Comparison of ENCODE assay signal across 38 mouse cellular contexts in genomic region chr16:58658668-58659067, GRCm38 (mm10). TPM values are rescaled to one million over a fixed set of nuclear protein-coding genes. Genes with fewer than 3 reads are reported as not detected.
DNase-seq lines count a peak whose midpoint lies in the region; ATAC-seq and TF ChIP-seq lines count a peak whose summit lies in the region.
"Had no signal": no experiment of that assay in that cellular context is flagged by ENCODE, and none has a peak within 500 bp of the region (broad histone marks: within the 10 kb centered on the region; RNA-seq: fewer than 3 reads in every experiment).

No protein-coding gene starts in this region.

- no peaks in the 10 kb centered on the region for H3K27me3 ChIP-seq in heart, embryonic 11.5 days (ENCODE audit: control insufficient read depth, insufficient read depth, low read length)
- H3K27me3 ChIP-seq in liver, embryonic 14.5 days (ENCODE audit: control insufficient read depth, insufficient read depth, low read length): no peaks in the 10 kb centered on the region
- H3K27me3 ChIP-seq: heart, embryonic 15.5 days; hindbrain, embryonic 13.5 days; kidney, embryonic 15.5 days; limb, embryonic 13.5 days; midbrain, embryonic 12.5 days; neural tube, embryonic 13.5 days had no signal

- no peak overlapping the region for H3K9ac ChIP-seq in heart, embryonic 11.5 days (ENCODE audit: low read depth, low read length)
- H3K9ac ChIP-seq in liver, embryonic 14.5 days (replicated peaks): peak overlapping the region; percentile 55
- H3K9ac ChIP-seq: heart, embryonic 15.5 days; hindbrain, embryonic 13.5 days; kidney, embryonic 15.5 days; limb, embryonic 13.5 days; lung, embryonic 14.5 days; midbrain, embryonic 12.5 days; neural tube, embryonic 13.5 days had no signal

- TF ChIP-seq CTCF in liver, embryonic 14.5 days (IDR thresholded peaks at IDR 0.05; ENCODE audit: low read depth): peak; percentile 46
- no peak for TF ChIP-seq CTCF in lung, adult 2 months (IDR thresholded peaks at IDR 0.05; ENCODE audit: insufficient read depth, low read length)

- H3K9me3 ChIP-seq in heart, embryonic 11.5 days (replicated peaks; ENCODE audit: control insufficient read depth, low read length): no peaks in the 10 kb centered on the region
- H3K9me3 ChIP-seq in liver, embryonic 14.5 days (ENCODE audit: control insufficient read depth, low read length): no peaks in the 10 kb centered on the region
- H3K9me3 ChIP-seq: heart, embryonic 15.5 days; hindbrain, embryonic 13.5 days; kidney, embryonic 15.5 days; limb, embryonic 13.5 days; midbrain, embryonic 12.5 days; neural tube, embryonic 13.5 days had no signal

- H3K27ac ChIP-seq in heart, embryonic 11.5 days (ENCODE audit: low read depth, low read length): no peak overlapping the region
- peak overlapping the region; percentile 92 for H3K27ac ChIP-seq in liver, embryonic 14.5 days
- H3K27ac ChIP-seq: heart, adult 2 months; heart, embryonic 15.5 days; hindbrain, embryonic 13.5 days; kidney, embryonic 15.5 days; limb, embryonic 13.5 days; midbrain, embryonic 12.5 days; neural tube, embryonic 13.5 days had no signal

- intact Hi-C loops in heart, postnatal 36 days (cut with DNase I): no loop called here

- H3K36me3 ChIP-seq in heart, embryonic 11.5 days (ENCODE audit: control insufficient read depth, insufficient read depth, low read length): no peaks in the 10 kb centered on the region
- no peaks in the 10 kb centered on the region for H3K36me3 ChIP-seq in liver, embryonic 14.5 days (replicated peaks; ENCODE audit: control insufficient read depth, insufficient read depth, low read depth)
- H3K36me3 ChIP-seq: heart, embryonic 15.5 days; hindbrain, embryonic 13.5 days; kidney, embryonic 15.5 days; limb, embryonic 13.5 days; midbrain, embryonic 12.5 days; neural tube, embryonic 13.5 days had no signal

- TF ChIP-seq POLR2A in lung, adult 2 months (IDR thresholded peaks at IDR 0.05; ENCODE audit: borderline replicate concordance, extremely low read depth, low read depth, low read length): no peak

- no peak for DNase-seq in heart, postnatal 36 days
- DNase-seq in c-Kit-negative CD71-positive TER-119-positive erythroid progenitor cells, embryonic 14.5 days (ENCODE audit: low read depth, low spot score): peak; percentile 67
- peak in 1 of 3 experiments; percentile 65 for DNase-seq in liver, embryonic 14.5 days (ENCODE audit: low read depth in 3 of 3, low spot score in 3 of 3)
- no peak for DNase-seq in lung, adult 2 months
- DNase-seq in adipocyte (ENCODE audit: low spot score): no peak
- DNase-seq in frontal cortex, postnatal 10 days (ENCODE audit: low spot score in 2 of 2): no peak
- DNase-seq: adrenal gland, postnatal 14 days; cerebellum, adult 11-12 months; cerebellum, adult 9-11 months; gastrocnemius, postnatal 36 days; heart, adult 2 months; heart, postnatal 4 days; kidney, adult 18-20 months; kidney, postnatal 25 days; lung, embryonic 14.5 days; lung, postnatal 36 days; right cerebral cortex, postnatal 4 days had no signal

- H3K4me1 ChIP-seq in heart, embryonic 11.5 days (ENCODE audit: control insufficient read depth, insufficient read depth, low read length): no peaks in the 10 kb centered on the region
- peaks cover 63 to 67% of the 10 kb centered on the region in 2 experiments for H3K4me1 ChIP-seq in liver, embryonic 14.5 days (replicated peaks; ENCODE audit: control insufficient read depth in 2 of 2, insufficient read depth in 2 of 2, low read length in 1 of 2)
- no peaks in the 10 kb centered on the region for H3K4me1 ChIP-seq in lung, adult 2 months (ENCODE audit: control insufficient read depth, insufficient read depth, low read length)
- H3K4me1 ChIP-seq: heart, embryonic 15.5 days; hindbrain, embryonic 13.5 days; kidney, embryonic 15.5 days; limb, embryonic 13.5 days; midbrain, embryonic 12.5 days; neural tube, embryonic 13.5 days had no signal

- no peak overlapping the region for H3K4me3 ChIP-seq in heart, embryonic 11.5 days (ENCODE audit: low read depth, low read length)
- H3K4me3 ChIP-seq in liver, embryonic 14.5 days (ENCODE audit: insufficient read depth in 1 of 2, low read depth in 2 of 2, low read length in 2 of 2): peak overlapping the region; percentile 12 to 42; a peak in 3 of 4 replicates
- no peak overlapping the region for H3K4me3 ChIP-seq in lung, adult 2 months (replicated peaks; ENCODE audit: extremely low read depth, low read depth, low read length)
- H3K4me3 ChIP-seq: heart, adult 2 months; heart, embryonic 15.5 days; hindbrain, embryonic 13.5 days; kidney, embryonic 15.5 days; limb, embryonic 13.5 days; midbrain, embryonic 12.5 days; neural tube, embryonic 13.5 days had no signal

- peak; percentile 81 for TF ChIP-seq EP300 in liver, embryonic 14.5 days (IDR thresholded peaks at IDR 0.05; ENCODE audit: low read depth)

- ATAC-seq in heart, embryonic 11.5 days (replicated peaks; ENCODE audit: insufficient number of reproducible peaks, low FRiP score, low TSS enrichment): peak; percentile 40; the same call in 1 of the 2 replicates
- ATAC-seq in erythroid progenitor cell, adult 5-6 weeks (replicated peaks; ENCODE audit: low FRiP score, poor library complexity, severe bottlenecking): peak; percentile 67
- ATAC-seq in liver, embryonic 14.5 days (ENCODE audit: insufficient read depth): peak; percentile 69
- ATAC-seq: forebrain, embryonic 14.5 days; Patski had no signal

- 75% methylated on average over 6 of the region's 6 CpGs for WGBS in heart, embryonic 11.5 days (ENCODE audit: insufficient replicate concordance)
- 47% methylated on average over 6 of the region's 6 CpGs for WGBS in liver, embryonic 14.5 days (ENCODE audit: insufficient replicate concordance)
- 92% methylated on average over 6 of the region's 6 CpGs for WGBS in lung, adult 2 months

- no peak overlapping the region for H3K4me2 ChIP-seq in heart, embryonic 11.5 days
- H3K4me2 ChIP-seq in liver, embryonic 14.5 days (ENCODE audit: low read depth): peak overlapping the region; percentile 81
- H3K4me2 ChIP-seq: heart, embryonic 15.5 days; hindbrain, embryonic 13.5 days; kidney, embryonic 15.5 days; limb, embryonic 13.5 days; lung, embryonic 14.5 days; midbrain, embryonic 12.5 days; neural tube, embryonic 13.5 days had no signal

RNA-seq across cellular contexts. Expression of gene Cpox, which starts 11.4 kb away (rescaled TPM):
- 45.7 and 67.7 TPM in 2 replicates for polyA plus RNA-seq in heart, embryonic 11.5 days (2014; fragmentation: Nextera tagmentation; extraction: Ambion mirVana)
- total RNA-seq in heart, postnatal 36 days (2021): 10 to 100 TPM; 39.8 to 40.0 TPM
- total RNA-seq in erythroid progenitor cell, adult 5-6 weeks (2015; ENCODE audit: low replicate concordance): 1,198 and 1,327 TPM in 2 replicates
- 966 and 1,012 TPM in 2 replicates for total RNA-seq in erythroid progenitor cell, adult 5-6 weeks (2017; ENCODE audit: low replicate concordance)
- 207 and 272 TPM in 2 replicates for polyA plus RNA-seq in liver, embryonic 14.5 days (2012; rRNA removed)
- 326 and 386 TPM in 2 replicates for polyA plus RNA-seq in liver, embryonic 14.5 days (2014; fragmentation: Nextera tagmentation; extraction: Ambion mirVana)
- polyA plus RNA-seq in lung, adult 2 months (2012; rRNA removed): 11.5 and 12.3 TPM in 2 replicates

RNA-seq across cellular contexts. Expression of gene E330017A01Rik, which starts 20.1 kb away (rescaled TPM):
- not detected in 2 replicates for polyA plus RNA-seq in heart, embryonic 11.5 days (2014; fragmentation: Nextera tagmentation; extraction: Ambion mirVana)
- not detected for total RNA-seq in heart, postnatal 36 days (2021)
- total RNA-seq in erythroid progenitor cell, adult 5-6 weeks (2015; ENCODE audit: low replicate concordance): not detected in 2 replicates
- total RNA-seq in erythroid progenitor cell, adult 5-6 weeks (2017; ENCODE audit: low replicate concordance): not detected in 2 replicates
- not detected in 2 replicates for polyA plus RNA-seq in liver, embryonic 14.5 days (2012; rRNA removed)
- not detected in 2 replicates for polyA plus RNA-seq in liver, embryonic 14.5 days (2014; fragmentation: Nextera tagmentation; extraction: Ambion mirVana)
- polyA plus RNA-seq in lung, adult 2 months (2012; rRNA removed): not detected in 2 replicates
- total RNA-seq: adrenal gland, postnatal 14 days; gastrocnemius, adult 18-20 months; gastrocnemius, postnatal 36 days; heart, adult 2 months; heart, postnatal 4 days; layer of hippocampus, adult 18-20 months; layer of hippocampus, postnatal 10 days; left cerebral cortex, adult 18-20 months; left cerebral cortex, postnatal 25 days; megakaryocyte, adult 5-6 weeks had no signal
- polyA plus RNA-seq: cortical plate, adult 2 months; embryonic facial prominence, embryonic 14.5 days; forebrain, embryonic 14.5 days; heart, adult 2 months; heart, embryonic 15.5 days; hindbrain, embryonic 13.5 days; kidney, embryonic 15.5 days; limb, embryonic 13.5 days; lung, embryonic 14.5 days; midbrain, embryonic 12.5 days; Patski; spleen, adult 2 months had no signal

RNA-seq across cellular contexts. Expression of gene Gm813, which starts 41.9 kb away (rescaled TPM):
- not detected in 2 replicates for polyA plus RNA-seq in heart, embryonic 11.5 days (2014; fragmentation: Nextera tagmentation; extraction: Ambion mirVana)
- total RNA-seq in heart, postnatal 36 days (2021): not detected
- not detected in 2 replicates for total RNA-seq in erythroid progenitor cell, adult 5-6 weeks (2015; ENCODE audit: low replicate concordance)
- not detected in 2 replicates for total RNA-seq in erythroid progenitor cell, adult 5-6 weeks (2017; ENCODE audit: low replicate concordance)
- not detected in 2 replicates for polyA plus RNA-seq in liver, embryonic 14.5 days (2012; rRNA removed)
- not detected in 2 replicates for polyA plus RNA-seq in liver, embryonic 14.5 days (2014; fragmentation: Nextera tagmentation; extraction: Ambion mirVana)
- not detected in 2 replicates for polyA plus RNA-seq in lung, adult 2 months (2012; rRNA removed)
- total RNA-seq: adrenal gland, postnatal 14 days; gastrocnemius, adult 18-20 months; gastrocnemius, postnatal 36 days; heart, adult 2 months; heart, postnatal 4 days; layer of hippocampus, adult 18-20 months; layer of hippocampus, postnatal 10 days; left cerebral cortex, adult 18-20 months; left cerebral cortex, postnatal 25 days; megakaryocyte, adult 5-6 weeks; MEL had no signal
- polyA plus RNA-seq: embryonic facial prominence, embryonic 14.5 days; forebrain, embryonic 14.5 days; heart, adult 2 months; heart, embryonic 15.5 days; hindbrain, embryonic 13.5 days; kidney, embryonic 15.5 days; limb, embryonic 13.5 days; lung, embryonic 14.5 days; midbrain, embryonic 12.5 days; neural tube, embryonic 13.5 days; Patski; spleen, adult 2 months; testis, adult 2 months had no signal

Comparison
In these comparisons a context has a peak if more than half of its experiments do, and no peak if none do; other contexts are left out.
1. H3K4me3 ChIP-seq: peak in liver, embryonic 14.5 days (2 of 2); none in heart, embryonic 11.5 days (single experiment) and lung, adult 2 months (single experiment).
2. Peak in every context shown above with its lines, with median percentiles within 50 percentile points of each other: ATAC-seq.